Mouse (Mus musculus) heart, adult 2 months (tissue): ENCODE data around the gene Scfd2.

Source experiments
- CTCF ChIP-seq: fragments of 200-600 bp; IDR thresholded peaks from 2 replicates; pipeline ENCODE4 v1.8.1; 2022; ENCODE audit warnings: antibody characterized with exemption, mild to moderate bottlenecking, moderate library complexity
- EP300 ChIP-seq: fragments of 200-500 bp; IDR thresholded peaks from 2 replicates; pipeline ENCODE4 v1.6.1; 2011; ENCODE audit warnings: low read depth, low read length, control low read depth; ENCODE audit not compliant: insufficient read depth
- POLR2A ChIP-seq: fragments of 200-500 bp; IDR thresholded peaks from 2 replicates; pipeline ENCODE4 v1.6.1; 2011; ENCODE audit warnings: mild to moderate bottlenecking, low read depth, low read length, control low read depth; ENCODE audit not compliant: insufficient read depth

DNA sequence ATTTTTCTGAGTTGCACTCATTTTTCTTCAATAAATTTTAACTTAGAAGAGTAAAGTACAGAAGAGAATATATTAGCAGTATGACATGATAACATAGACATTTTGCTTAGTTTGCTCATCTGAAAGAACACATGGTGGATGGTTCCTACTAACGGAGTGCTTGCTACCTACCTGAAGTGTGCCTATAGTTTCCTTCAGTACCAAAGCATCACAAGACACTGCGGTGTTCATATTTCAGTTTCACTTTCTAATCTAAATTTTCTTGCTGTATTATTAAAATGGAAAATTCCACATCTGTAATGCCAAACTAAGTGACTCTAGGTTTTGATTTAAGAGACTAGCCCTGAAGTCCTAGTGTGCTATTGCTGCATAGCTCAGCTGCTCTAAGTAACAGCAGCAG is 74.8 kb downstream of the Scfd2 start:
- no peak for TF ChIP-seq EP300
- TF ChIP-seq POLR2A = no peak
- TF ChIP-seq CTCF = no peak
